Comparison of ENCODE assay signal across 8 mouse cellular contexts in the genomic region with DNA sequence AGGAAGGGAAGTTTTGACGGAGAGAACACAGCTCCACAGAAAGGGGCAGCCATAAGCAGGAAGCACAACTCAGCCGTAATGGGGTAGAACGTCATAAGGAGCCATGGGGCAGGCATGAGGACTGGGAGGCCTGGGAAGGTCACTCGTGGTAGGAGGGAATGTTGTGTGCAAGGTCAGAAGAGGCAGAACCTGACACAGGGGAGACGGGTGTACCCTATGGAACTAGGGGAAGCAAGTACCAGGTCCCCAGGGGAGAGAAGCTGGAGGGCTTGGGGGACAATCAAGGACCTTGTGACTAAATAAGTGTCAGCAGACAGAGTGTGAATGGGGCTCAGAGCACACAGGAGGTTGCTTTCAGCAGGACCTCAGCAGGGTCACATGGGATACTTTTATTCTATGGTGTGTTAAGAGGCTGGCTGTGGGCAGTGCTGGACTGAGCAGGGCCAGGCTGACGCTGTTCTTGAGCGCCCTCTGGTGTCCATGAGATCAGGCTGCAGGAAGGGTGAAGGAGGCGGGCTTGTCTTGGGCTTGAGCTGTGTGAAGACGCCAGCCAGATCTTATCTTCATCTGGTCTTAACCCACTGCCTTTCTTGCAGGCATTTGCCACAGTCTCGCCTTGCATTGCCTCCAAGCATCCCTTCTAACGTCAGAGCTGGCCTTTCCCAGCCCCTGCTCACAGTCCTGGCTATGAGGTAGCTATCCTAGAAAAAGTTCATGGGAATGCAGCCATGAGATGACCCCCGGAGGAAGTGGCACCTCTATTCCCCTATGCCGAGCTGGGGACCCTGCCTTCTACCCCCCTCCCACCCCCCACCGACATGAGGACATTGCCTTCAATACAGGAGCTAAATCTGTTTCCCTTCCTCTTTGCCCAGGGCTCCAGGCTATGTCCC. TPM values are rescaled to one million over a fixed set of nuclear protein-coding genes. Genes with fewer than 3 reads are reported as not detected.
A peak's percentile ranks its signal among the peaks of the same experiment; 100 is the strongest.
DNase-seq lines count a peak whose midpoint lies in the region; ATAC-seq and TF ChIP-seq lines count a peak whose summit lies in the region.

No protein-coding gene starts in this region.

- intact Hi-C loops in heart, postnatal 36 days (cut with DNase I): no loop called here

- H3K27ac ChIP-seq in forebrain, embryonic 10.5 days: no peak overlapping the region
- H3K27ac ChIP-seq in neural tube, embryonic 15.5 days (replicated peaks): no peak overlapping the region

- no peak for TF ChIP-seq POLR2A in brain, embryonic 14.5 days (IDR thresholded peaks at IDR 0.05; ENCODE audit: borderline replicate concordance, extremely low read depth, insufficient read depth, insufficient read length, poor library complexity, severe bottlenecking)
- TF ChIP-seq POLR2A in lung, adult 2 months (IDR thresholded peaks at IDR 0.05; ENCODE audit: borderline replicate concordance, extremely low read depth, low read depth, low read length): no peak

- no peak overlapping the region for H3K4me3 ChIP-seq in forebrain, embryonic 10.5 days
- no peak overlapping the region for H3K4me3 ChIP-seq in lung, adult 2 months (replicated peaks; ENCODE audit: extremely low read depth, low read depth, low read length)
- H3K4me3 ChIP-seq in neural tube, embryonic 15.5 days (replicated peaks): no peak overlapping the region

- no peaks in the 10 kb centered on the region for H3K9me3 ChIP-seq in forebrain, embryonic 10.5 days
- H3K9me3 ChIP-seq in neural tube, embryonic 15.5 days (replicated peaks): no peaks in the 10 kb centered on the region

- DNase-seq in ES-CJ7 (ENCODE audit: low read depth, low spot score): peak; percentile 70
- peak; percentile 79 for DNase-seq in brain, embryonic 14.5 days (ENCODE audit: low read depth)
- peak; percentile 77 for DNase-seq in forebrain, embryonic 10.5 days (ENCODE audit: extremely low spot score, low spot score)
- peak; percentile 55 to 67 for DNase-seq in heart, postnatal 36 days
- DNase-seq in layer of hippocampus, adult 18-20 months (ENCODE audit: low spot score in 2 of 2): peak; percentile 49 to 79
- peak; percentile 56 for DNase-seq in lung, adult 2 months
- DNase-seq in thymus, postnatal 36 days: peak; percentile 34 to 41

- H3K4me1 ChIP-seq in forebrain, embryonic 10.5 days: 0 out of 2 replicates have a peak, but pooled peaks cover 3% of the 10 kb centered on the region
- no peaks in the 10 kb centered on the region for H3K4me1 ChIP-seq in lung, adult 2 months (ENCODE audit: control insufficient read depth, insufficient read depth, low read length)
- no peaks in the 10 kb centered on the region for H3K4me1 ChIP-seq in neural tube, embryonic 15.5 days

- peak; percentile 96 for TF ChIP-seq CTCF in brain, embryonic 14.5 days (IDR thresholded peaks at IDR 0.05; ENCODE audit: borderline replicate concordance, extremely low read depth, insufficient read depth, insufficient read length)
- peak; percentile 89 for TF ChIP-seq CTCF in lung, adult 2 months (IDR thresholded peaks at IDR 0.05; ENCODE audit: insufficient read depth, low read length)

- H3K9ac ChIP-seq in neural tube, embryonic 15.5 days (replicated peaks): no peak overlapping the region

- H3K27me3 ChIP-seq in forebrain, embryonic 10.5 days (ENCODE audit: poor library complexity, severe bottlenecking): no peaks in the 10 kb centered on the region
- H3K27me3 ChIP-seq in neural tube, embryonic 15.5 days (replicated peaks): no peaks in the 10 kb centered on the region

- ATAC-seq in neural tube, embryonic 15.5 days (ENCODE audit: low FRiP score): peak; percentile 92

- H3K4me2 ChIP-seq in neural tube, embryonic 15.5 days: no peak overlapping the region

- 35% methylated on average over 14 of the region's 14 CpGs for WGBS in forebrain, embryonic 10.5 days
- WGBS in lung, adult 2 months: 21% methylated on average over 14 of the region's 14 CpGs
- WGBS in neural tube, embryonic 15.5 days: 34% methylated on average over 14 of the region's 14 CpGs

- no peaks in the 10 kb centered on the region for H3K36me3 ChIP-seq in forebrain, embryonic 10.5 days (replicated peaks)
- H3K36me3 ChIP-seq in neural tube, embryonic 15.5 days: no peaks in the 10 kb centered on the region

RNA-seq across cellular contexts. Expression of a gene that starts 13.7 kb away (rescaled TPM):
- polyA plus RNA-seq in brain, embryonic 14.5 days (2012; rRNA removed): not detected in 2 replicates
- not detected in 2 replicates for polyA plus RNA-seq in forebrain, embryonic 10.5 days (2016; fragmentation: Nextera tagmentation; extraction: Ambion mirVana)
- total RNA-seq in heart, postnatal 36 days (2021): not detected
- not detected for total RNA-seq in layer of hippocampus, adult 18-20 months (2021)
- polyA plus RNA-seq in lung, adult 2 months (2012; rRNA removed): not detected in 2 replicates
- polyA plus RNA-seq in neural tube, embryonic 15.5 days (2015; fragmentation: Nextera tagmentation; extraction: Ambion mirVana): not detected in 2 replicates

RNA-seq across cellular contexts. Expression of a gene that starts 30.7 kb away (rescaled TPM):
- polyA plus RNA-seq in brain, embryonic 14.5 days (2012; rRNA removed): not detected in 2 replicates
- not detected in 2 replicates for polyA plus RNA-seq in forebrain, embryonic 10.5 days (2016; fragmentation: Nextera tagmentation; extraction: Ambion mirVana)
- not detected for total RNA-seq in heart, postnatal 36 days (2021)
- not detected for total RNA-seq in layer of hippocampus, adult 18-20 months (2021)
- not detected in 2 replicates for polyA plus RNA-seq in lung, adult 2 months (2012; rRNA removed)
- polyA plus RNA-seq in neural tube, embryonic 15.5 days (2015; fragmentation: Nextera tagmentation; extraction: Ambion mirVana): not detected in 2 replicates

RNA-seq across cellular contexts. Expression of a gene that starts 38.8 kb away (rescaled TPM):
- 0.39 and 0.93 TPM in 2 replicates for polyA plus RNA-seq in brain, embryonic 14.5 days (2012; rRNA removed)
- not detected in 2 replicates for polyA plus RNA-seq in forebrain, embryonic 10.5 days (2016; fragmentation: Nextera tagmentation; extraction: Ambion mirVana)
- not detected for total RNA-seq in heart, postnatal 36 days (2021)
- total RNA-seq in layer of hippocampus, adult 18-20 months (2021): not detected
- not detected in 2 replicates for polyA plus RNA-seq in lung, adult 2 months (2012; rRNA removed)
- 0.28 TPM in 1 of 2 replicates, not detected in the other for polyA plus RNA-seq in neural tube, embryonic 15.5 days (2015; fragmentation: Nextera tagmentation; extraction: Ambion mirVana)

RNA-seq across cellular contexts. Expression of a gene that starts 46.7 kb away (rescaled TPM):
- not detected in 2 replicates for polyA plus RNA-seq in brain, embryonic 14.5 days (2012; rRNA removed)
- not detected in 2 replicates for polyA plus RNA-seq in forebrain, embryonic 10.5 days (2016; fragmentation: Nextera tagmentation; extraction: Ambion mirVana)
- not detected for total RNA-seq in heart, postnatal 36 days (2021)
- not detected for total RNA-seq in layer of hippocampus, adult 18-20 months (2021)
- not detected in 2 replicates for polyA plus RNA-seq in lung, adult 2 months (2012; rRNA removed)
- not detected in 2 replicates for polyA plus RNA-seq in neural tube, embryonic 15.5 days (2015; fragmentation: Nextera tagmentation; extraction: Ambion mirVana)

RNA-seq across cellular contexts. Expression of a gene that starts 56.1 kb away (rescaled TPM):
- polyA plus RNA-seq in brain, embryonic 14.5 days (2012; rRNA removed): not detected in 2 replicates
- polyA plus RNA-seq in forebrain, embryonic 10.5 days (2016; fragmentation: Nextera tagmentation; extraction: Ambion mirVana): not detected in 2 replicates
- total RNA-seq in heart, postnatal 36 days (2021): not detected
- not detected for total RNA-seq in layer of hippocampus, adult 18-20 months (2021)
- polyA plus RNA-seq in lung, adult 2 months (2012; rRNA removed): not detected in 2 replicates
- polyA plus RNA-seq in neural tube, embryonic 15.5 days (2015; fragmentation: Nextera tagmentation; extraction: Ambion mirVana): not detected in 2 replicates
